Mouse (Mus musculus): Measurements from ENCODE around the gene Nek1.
"Not testable (repeated sequence)": the region's sequence is repeated elsewhere in the genome, so short reads cannot be mapped to it uniquely, and the experiment has no call there.

DNA sequence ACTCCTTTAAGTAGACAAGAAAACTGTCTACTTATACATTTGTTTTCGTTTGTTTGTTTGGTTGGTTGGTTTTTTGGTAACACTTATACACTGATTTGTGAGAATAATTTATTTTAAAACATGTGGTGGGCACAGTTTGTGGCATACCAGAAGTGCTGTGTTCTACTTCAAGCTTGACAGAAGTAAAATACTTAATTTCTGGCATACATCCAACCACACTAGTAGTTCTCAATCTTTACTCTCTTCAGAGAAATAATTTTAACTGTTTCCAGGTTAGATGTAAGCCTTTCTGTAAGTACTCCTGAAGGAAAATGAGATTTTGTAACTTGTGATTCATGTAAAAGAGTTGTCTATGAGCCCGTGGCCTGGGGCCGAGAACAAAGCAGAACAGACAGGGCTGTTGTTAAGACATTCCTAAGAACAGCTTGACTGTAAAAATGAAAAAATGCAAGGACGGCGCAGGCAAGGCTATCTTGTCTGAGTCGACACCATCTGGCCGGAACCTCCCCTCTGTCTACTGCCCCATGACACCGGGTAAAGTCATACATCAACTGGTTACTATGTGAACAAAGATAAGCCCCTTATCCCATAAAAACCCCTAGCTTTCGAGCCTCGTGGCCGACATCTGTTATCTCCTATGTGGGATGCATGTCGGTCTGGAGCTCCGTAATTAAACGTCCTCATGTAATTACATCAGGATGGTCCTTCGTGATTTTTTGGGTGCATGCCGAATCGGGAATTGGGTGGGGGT lies 8.6 kb upstream of the Nek1 start:
- TF ChIP-seq CTCF (IDR thresholded peaks at IDR 0.05; ENCODE audit: extremely low read depth, insufficient read depth, insufficient read length, insufficient replicate concordance); POLR2A (IDR thresholded peaks at IDR 0.05; ENCODE audit: low read depth, low read length): not testable (repeated sequence)

Measured in spleen, adult 2 months (tissue).